Mouse (Mus musculus) bone marrow macrophage, adult 2 months (primary cell): ENCODE results near the gene Fut8.

Experiments used
- CTCF ChIP-seq: IDR thresholded peaks from 2 replicates; pipeline ENCODE4 v1.5.1; 2012; ENCODE audit warnings: low read depth, mild to moderate bottlenecking, low read length, moderate library complexity
- POLR2A ChIP-seq: IDR thresholded peaks from 2 replicates; pipeline ENCODE4 v1.6.1; 2012; ENCODE audit warnings: mild to moderate bottlenecking, low read depth, low read length, borderline replicate concordance

DNA sequence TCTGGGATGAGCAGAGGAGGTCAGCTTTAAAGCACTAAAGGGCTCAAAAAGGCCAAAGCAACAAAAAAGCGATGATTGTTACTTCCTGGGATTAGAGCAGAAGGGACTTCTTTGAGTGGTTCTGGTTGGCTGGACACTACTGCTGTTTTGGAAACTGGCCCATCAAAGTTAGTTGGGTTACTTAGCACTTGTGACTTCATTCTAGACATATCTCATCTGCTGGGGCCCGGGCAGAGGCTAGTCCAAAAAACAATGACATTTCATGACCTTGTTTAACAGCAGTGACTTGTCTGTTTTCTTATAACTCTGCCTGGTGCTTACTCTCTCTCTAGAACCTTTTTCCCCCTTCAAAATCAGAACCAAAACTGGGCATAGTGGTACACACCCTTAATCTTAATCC is 59.9 kb downstream of the Fut8 start:
- TF ChIP-seq POLR2A (no peak), CTCF (no peak)
